Mouse (Mus musculus) thymus, adult 2 months (tissue): ENCODE data around the gene Kat6b.

Source experiments
- CTCF ChIP-seq: fragments of 200-500 bp; IDR thresholded peaks from 2 replicates; pipeline ENCODE4 v1.5.1; 2012; ENCODE audit warnings: mild to moderate bottlenecking, control low read depth, low read length, moderate library complexity, borderline replicate concordance; ENCODE audit not compliant: control insufficient read depth, poor library complexity, insufficient read depth; ENCODE audit errors: extremely low read depth
- POLR2A ChIP-seq: fragments of 200-500 bp; IDR thresholded peaks from 2 replicates; pipeline ENCODE4 v1.6.1; 2012; ENCODE audit warnings: mild to moderate bottlenecking, low read length, control low read depth, moderate library complexity; ENCODE audit not compliant: control insufficient read depth, poor library complexity, insufficient read depth; ENCODE audit errors: extremely low read depth

DNA sequence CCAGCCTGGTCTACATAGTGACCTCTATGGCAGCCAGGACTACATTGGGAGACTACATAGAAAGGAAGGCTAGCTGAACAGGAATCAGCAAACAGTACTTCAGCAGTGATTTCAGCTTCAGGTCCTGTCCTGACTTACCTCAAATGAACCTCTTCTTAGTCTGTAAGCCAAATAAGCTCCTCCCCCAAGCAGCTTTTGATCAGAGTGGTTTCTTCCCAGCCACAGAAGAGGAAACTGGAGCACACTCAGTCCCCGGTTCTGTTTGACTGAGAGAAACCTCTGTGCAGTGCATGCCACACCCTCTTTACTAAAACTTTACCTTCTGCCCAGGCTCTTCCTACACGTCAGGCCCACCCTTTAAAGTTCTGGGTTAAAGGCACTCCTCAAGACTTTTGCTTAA lies 172.6 kb downstream of the Kat6b start:
- TF ChIP-seq CTCF (no peak), POLR2A (no peak)
